Mouse (Mus musculus) ovary, postnatal 36 days (tissue): ENCODE measurements around the gene Fam129b.
A peak's percentile ranks its signal among the peaks of the same experiment; 100 is the strongest.

Experiments
- DNase-seq: peaks from one replicate; pipeline ENCODE4 v3.0.0; 2022; ENCODE audit warnings: low spot score, mixed read lengths

The Fam129b gene

DNA sequence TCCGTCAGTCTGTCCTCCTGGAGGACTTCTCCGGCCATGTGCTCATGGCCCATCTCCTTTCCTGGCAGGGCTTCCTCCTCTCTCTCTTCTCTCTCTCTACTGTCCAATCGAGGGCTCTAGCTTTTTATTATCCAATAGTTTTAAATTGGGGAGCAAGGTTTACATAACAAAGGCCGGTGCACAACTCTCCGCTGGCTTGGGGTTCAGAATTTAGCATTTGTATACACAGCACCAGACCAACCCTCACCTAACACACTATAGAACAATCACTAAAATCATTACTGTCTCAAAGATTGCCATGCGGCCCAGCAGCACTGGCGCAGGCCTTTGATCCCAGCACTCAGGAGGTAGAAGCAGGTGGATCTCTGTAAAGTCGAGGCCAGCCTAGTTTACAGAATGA lies 15.1 kb upstream of the Fam129b start:
- no peak for DNase-seq

DNA sequence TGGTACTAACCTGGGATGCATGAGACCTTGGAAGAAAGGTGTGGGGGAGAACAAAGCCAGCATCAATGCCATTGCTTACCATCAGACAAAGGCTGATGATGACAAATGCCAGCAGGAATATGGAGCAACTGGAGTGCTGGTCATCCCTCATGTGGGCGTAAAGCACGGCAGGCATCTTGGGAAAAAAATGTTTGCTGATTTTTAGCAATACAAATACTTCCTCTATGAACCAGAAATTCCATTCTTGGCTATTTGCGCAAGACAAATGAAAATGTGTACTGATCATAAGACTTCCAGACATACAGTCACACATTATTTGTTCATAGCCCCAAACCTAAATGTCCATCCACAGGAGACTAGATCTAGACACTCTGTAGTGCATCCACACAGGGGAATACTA lies 12.6 kb upstream of the Fam129b start:
- no peak for DNase-seq

DNA sequence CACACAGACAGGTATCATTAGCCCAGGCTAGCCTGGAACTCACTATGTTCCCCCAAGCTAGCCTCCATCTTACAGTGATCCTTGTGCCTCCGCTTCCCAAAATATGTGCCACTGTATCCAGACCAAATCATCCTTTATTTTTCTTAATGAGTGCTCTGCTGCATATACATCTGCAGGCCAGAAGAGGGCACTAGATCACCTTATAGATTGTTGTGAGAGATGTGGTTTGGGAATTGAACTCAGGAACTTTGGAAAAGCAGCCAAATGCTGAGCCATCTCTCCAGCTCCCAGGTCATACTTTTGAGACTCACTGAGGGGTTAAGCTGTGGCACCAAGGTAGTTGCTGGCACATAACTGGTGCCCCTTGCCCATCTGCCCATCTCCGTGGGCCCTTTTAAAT lies 11.2 kb upstream of the Fam129b start:
- DNase-seq, result no peak

DNA sequence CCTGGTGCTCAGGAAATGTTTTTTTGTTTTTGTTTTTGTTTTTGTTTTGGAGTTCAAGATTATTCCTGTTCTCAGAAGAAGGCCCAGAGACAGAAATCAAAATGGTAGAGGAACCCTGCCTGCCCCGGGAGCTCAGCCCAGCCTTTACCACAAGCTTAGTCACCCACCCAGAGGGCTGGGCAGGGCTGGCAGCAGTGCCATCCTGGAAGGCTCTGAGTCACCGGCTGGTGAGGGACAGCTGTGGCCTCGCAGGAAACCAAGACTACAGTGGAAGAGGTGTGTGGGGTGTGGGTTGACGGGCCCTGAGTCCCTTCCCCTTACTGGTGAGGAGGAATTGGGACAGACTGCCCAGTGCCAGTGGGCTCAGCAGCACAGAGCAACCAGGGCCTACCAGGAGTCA lies 8.6 kb upstream of the Fam129b start:
- no peak for DNase-seq

DNA sequence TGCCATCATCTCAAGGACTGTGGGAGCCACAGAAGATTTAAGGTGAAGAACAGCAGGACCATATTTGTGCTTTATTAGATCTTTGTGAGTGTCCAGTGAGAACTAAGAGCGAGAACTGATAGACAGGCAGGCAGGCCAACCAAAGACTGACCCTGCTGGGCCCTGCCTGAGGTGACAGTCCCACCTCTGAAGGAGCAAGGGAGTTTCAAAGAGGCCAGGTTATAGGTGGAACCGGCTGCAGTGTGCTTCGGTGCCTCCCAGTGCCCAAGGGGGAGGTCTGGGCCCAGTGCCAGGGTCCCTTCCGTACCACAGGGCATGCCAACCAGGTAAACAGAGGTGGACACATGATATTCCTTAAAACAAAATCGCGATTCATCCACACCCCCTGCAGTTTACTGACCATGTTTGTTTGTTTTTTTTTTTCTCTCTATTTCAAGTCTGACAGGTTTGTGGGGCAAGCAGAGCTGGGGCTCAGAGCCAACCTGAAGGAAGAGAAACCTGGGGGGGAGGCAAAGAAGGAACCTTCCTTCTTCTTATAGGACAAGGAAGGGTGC lies 6.1 kb upstream of the Fam129b start:
- DNase-seq, result no peak

DNA sequence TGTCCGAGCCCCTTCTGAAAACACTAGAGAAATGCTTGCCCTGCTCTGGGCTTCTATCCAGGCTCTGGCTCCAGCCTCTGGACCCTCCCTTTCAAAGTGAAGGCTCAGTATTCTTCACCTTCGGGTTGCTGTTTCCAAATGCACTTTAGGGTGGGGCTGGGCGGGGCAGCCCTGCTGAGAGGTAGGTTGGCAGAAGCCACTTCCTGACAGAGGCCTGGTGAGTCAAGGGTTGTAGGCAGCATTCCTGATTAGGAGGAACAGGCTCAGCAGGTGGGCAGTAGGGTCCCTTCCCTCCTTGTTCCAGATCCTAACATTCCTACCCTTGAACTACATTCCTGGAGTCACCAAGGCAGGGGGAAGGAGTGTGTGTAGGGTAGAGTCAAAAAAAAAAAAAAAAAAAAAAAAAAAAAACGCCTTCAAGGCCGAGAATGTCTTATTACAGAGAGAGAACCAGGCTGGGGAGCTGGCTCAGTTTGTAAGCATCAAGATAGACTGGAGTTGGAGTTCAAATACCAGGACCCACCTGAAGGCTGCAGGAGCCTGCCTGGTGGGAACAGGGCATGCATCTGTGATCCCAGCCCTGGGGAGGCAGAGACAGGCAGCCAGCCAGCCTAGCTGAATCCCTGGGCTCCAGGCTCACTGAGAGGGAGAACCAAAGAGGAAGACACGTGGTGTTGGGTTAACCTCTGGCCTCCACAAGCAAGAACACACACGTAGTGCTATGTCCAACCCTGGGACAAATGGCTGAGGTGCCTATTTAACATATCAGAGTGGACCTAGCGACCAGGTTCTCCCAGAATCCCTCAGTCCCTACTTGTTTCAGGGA lies 5.4 kb upstream of the Fam129b start:
- DNase-seq, result no peak

DNA sequence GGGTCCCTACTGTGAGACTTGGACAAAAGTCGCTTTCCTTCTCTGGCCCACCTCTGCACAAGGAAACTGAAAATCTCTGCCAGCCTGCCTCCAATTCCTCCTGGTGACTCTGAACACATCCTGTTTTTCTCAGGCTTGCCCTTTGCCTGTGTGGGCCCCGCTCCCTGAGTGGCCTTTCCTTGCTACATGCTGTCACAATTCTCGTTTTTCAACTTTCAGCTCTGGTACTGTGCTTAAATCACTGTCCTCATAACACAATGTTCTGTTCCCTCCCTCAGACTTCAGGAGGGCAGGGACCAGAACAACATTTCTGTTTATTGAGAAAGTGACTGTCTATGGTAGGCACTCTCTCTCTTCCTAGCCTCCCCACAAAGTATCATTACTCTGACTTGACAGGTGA lies 1.8 kb upstream of the Fam129b start:
- no peak for DNase-seq

DNA sequence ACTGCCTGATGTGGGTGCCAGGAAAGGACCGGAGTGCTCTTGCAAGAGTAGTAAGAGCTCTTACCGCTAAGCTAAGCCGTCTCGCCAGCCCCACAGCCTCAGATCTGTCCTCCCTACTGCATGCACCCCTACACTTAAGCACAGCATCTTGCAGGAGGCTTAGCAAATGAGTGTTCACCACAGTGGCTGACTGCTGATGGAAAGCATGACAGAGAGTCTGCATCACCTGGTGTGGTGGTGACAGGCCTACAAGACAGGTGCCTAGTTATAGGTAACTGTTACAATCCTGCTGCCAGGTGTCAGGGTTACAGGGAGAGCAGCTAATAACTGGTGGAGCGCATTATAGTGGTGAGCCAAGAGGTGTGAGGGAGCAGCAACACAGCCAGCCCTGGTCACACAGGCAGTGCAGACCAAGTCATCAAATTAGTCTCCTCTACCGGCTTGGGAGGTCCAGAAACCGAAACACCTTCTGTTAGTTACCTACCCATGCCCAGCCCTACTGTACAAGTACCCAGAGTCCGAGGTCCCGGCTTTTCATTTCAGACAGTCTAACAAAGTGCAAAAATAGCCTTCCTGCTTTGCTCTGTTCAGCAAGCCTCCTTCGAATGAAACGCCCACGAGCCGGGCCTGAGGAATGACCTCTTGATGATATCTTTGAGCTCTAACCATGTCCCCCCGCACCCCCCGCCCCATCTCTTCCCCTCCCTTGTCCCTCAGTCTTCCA lies 801 bp upstream of the Fam129b start:
- DNase-seq, result no peak

DNA sequence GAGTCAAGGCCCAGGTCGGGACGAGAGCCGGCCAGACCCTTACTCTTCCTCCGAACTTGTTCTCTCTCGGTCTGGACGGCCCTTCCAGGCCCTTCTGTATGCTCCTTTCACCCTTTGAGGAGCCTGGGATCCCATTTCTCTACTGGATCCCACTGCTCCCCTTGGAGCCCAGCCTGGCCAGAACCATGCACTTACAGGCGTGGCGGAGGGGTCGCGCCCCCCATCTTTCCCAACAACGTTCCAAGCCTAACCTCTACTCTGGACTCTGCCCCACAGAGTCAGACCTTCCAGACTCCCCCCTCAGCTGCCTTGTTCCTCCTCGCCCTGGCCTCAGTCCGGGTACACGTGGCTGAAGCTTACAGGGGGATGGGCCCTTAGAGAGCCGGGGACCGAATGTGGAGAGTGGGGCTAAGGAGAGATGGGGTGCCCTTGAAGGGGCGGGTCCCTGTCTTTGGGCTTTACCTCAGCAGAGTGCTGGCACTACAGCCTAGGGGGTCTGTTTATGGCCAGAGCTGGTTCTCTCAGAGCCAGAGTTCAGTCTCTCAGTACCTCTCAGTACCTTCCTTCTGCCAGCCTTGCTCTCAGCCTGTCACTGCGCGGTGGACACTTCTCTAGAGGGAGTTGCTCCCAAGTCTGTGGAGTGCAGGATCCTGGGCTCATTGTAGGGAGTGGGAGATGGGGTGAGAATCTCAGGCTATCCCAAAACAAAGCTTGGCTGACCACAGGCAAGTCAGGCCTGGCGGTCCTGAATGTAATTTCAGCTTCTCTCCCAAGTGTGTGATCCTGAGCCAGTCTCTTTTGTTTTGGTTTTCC lies 782 bp downstream of the Fam129b start:
- DNase-seq, result no peak

DNA sequence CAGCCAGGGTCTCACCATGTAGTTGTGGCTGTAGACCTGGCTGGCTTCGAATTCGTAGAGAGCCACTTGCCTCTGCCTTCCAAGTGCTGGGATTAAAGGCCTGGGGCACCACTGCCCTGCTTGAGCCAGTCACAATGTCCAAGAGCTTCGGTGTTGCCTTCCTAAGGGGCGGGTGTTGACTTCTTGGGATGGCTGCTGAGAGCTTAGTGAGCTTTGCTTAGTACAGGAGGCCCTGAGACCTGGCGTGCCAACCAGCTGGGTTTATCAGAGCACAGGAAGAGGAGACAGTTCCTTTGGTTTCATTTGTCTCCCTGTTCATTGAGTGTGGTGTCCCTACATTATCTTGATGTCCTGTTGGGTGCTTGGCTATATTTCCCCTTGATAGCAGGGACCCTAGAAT lies 1.4 kb downstream of the Fam129b start:
- no peak for DNase-seq

DNA sequence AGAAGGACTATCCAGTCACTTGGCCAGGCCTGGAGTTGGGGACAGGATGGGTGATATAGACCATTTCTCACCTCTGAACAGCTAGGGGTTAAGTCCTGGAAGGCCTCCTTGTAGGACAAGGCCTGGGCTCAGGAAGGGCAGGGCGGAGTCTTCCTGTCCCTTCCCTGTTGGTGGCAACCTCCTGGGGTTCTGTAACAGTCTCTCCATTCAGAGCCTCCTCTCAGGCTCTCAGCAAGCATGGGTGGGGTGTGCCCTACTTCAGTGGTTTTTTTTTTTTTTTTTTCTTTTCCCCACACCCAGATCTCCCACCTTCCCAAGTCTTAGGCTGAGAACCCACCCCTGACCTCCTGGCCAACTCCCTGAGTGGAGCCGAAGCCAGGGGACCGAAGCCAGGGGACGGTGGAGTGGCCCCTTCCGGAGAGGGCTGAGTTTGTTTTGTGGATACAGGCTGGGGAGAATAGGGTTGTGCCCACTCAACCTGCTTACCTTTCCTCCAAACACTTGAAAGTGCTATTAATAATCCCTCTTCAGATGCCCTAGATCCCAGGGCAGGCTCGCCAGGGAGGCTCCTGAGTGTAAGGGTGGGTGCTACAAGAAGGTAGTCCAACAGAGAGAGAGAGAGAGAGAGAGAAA lies 2.0 kb downstream of the Fam129b start:
- no peak for DNase-seq

DNA sequence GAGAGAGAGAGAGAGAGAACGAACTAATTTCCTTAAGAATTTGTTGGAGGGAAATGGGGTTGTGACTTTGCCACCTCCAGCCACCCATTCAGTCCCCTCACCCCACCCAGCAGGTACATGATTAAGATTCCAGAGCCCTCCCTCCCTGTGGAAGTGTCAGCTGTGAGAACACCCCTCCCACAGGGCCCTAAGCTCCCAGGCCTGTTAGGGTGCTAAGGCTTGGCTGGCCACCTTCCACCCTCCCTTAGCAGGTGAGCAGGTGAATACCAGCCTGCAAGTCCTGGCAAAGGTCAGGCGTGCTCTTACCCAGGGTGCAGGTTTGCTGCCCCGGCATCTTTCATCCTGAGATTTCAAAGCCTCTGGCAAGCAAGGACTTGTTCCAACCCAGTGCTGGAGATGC lies 2.5 kb downstream of the Fam129b start:
- DNase-seq, result no peak

DNA sequence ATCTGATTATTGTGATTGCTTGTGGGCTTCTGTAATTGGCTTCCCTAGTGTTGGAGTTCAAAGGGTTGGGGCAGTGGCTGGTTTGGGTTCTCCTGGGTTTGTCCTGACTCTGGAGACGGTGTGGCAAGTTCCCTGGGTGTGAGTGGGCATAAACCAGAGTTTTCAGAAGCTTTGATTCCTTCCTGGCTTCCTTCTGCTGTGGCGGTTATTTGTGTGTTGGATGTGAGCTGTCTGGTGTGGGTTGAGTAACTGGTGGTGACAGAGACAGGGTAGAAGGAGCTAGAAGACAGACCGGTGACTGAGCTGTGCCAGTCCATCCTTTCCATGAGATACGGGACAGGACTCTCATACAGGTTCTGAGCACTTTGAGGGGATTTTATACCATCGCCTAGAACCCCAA lies 3.7 kb downstream of the Fam129b start:
- DNase-seq, result no peak

DNA sequence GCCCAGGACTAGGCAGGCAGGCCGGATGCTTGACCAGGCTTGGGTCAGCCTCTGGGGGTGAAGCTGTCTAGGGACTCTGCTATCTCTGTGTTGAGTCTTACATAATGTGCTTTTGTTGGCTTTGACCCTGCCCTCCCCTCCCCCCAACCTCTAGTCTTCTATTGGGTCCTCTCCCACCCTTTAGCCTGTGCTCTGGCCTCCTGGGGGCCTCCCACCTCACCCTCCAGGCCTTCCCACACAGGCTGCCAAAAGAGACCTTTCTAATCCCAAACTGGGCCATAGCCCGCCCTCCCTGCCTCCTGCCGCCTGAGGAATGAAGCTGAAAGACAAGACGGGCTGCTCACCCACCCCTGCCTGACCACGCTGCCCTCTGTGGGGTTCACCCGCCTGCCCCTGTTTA lies 5.1 kb downstream of the Fam129b start:
- DNase-seq, result no peak

DNA sequence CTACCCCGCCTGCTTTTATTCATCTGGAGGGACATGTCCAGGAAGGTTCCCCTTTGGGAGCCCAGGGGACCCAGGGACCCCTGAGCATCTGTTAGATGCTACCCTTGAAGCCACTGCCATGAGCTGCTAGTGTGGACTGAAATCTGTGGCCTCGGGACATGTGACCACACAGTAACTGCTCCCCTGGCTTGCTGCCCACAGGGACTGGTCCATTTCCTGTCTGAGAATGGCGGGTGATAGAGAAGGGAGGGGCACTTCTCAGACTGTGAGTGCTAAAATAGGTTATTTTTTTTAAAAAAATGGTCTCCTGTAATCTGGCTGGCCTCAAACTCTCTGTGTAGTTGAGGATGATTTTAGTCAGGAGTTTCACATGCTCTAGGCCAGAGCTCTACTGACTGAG lies 5.8 kb downstream of the Fam129b start:
- DNase-seq, result peak; percentile 63

DNA sequence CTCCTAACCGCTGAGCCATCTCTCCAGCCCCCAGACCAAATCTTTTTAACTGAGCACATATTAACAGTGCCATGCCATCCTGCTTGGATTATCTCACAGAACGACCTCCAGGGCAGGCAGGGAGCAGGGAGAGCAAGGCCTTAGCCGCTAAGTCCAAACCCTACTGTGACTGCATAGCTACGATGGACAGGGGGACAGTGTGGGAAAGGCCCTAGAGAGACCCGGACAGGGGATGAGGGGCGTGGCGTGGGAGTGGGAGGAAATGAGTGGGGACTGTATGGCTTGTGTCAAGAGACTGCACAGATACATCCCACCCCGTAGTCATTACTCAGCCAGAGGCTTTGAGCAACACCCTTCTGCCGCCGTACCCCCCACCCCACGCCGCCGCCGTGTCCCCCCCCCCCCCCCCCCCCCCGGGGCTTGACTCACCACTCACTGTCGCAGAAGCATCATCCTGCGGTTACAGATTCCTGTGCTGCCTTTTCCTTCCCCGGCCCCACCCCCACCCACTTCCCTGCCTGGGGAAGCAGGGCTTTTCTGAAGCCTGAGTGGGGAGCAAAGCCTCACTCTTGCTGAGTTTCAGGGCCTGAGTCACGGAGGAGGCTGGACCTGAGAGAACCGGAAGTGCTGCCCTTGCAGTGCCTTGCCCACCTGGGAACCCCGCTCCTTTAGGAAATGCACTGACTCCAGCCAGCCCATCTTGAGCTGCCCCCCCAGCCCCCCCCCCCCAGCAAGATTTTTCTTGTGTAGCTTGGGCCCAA lies 6.5 kb downstream of the Fam129b start:
- no peak for DNase-seq

DNA sequence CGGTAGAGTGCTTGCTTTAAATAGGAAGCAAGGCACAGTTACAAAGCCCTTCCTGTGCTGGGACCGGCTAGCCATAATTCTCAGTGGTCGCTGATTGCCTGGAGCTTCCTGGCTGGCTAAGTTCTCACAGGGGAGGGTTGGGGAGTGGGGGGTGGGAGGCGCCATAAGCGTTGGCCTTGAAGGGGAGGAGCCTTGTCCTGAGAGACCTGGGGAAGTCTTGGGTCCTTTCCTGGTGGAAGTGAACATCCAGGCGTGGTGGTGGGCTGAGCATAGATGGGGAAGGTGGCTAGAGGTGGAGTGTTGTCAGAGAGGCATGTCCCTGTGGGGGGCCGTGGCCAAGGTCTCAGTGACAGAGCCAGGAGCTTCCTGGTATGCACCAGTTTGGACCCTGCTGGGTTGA lies 8.8 kb downstream of the Fam129b start:
- DNase-seq, result no peak

DNA sequence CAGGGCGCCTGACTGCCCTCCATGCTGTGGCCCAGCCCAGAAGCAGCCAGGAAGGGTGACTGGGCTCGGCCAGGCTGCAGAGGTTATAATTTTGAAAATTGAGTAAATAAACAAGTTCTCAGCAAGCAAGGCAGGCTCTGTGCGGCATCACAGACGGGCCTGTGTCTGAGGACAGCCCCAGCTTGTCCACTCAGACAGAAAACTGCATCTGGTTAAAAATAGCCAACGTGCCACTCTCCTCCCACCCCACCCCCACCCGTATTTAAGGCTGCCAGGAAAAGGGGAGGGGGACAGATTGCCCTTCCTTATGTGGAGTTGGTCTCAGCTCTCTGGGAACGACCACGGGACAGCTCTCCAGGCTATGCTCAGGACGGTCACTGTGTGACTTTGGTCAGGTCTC lies 12.1 kb downstream of the Fam129b start:
- DNase-seq, result no peak

DNA sequence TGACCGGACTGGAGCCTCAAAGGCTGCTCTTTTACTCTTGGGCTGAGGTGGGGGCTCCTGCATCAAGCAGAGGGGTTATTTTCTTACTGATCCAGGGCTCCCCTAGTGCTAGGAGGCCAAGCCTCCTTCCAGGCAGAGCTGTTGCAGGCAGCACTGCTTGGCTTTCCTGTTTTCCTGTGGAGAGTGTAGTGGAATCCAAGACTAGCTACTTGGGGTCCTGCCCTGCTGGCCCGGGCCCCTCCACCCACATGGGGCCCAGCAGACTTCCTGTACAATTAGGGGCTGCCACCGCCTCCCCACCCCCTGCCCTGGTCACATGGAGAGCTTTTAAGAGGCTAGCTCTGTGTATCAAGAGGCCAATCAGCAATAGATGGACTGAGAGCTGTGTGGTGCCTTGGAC lies 12.6 kb downstream of the Fam129b start:
- DNase-seq, result no peak

DNA sequence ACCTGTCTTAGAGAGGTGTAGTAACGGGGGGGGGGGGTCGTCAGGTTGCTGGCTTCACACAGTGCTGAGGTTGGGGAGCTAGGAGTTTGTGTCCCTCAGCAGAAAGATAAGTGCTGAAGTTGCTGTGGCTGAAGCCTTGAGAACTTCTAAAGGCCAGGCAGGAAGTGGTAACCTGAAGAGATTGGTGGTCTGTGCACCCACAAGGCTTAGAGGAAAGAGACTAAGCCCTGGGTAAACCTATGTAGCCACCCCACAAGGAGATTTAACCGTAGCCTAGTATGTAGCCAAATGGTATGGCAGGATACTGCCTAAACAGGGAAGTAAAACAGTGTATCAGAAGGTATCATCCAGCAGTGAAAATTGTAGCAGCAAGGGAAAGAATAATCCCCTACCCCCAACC lies 14.4 kb downstream of the Fam129b start:
- no peak for DNase-seq

DNA sequence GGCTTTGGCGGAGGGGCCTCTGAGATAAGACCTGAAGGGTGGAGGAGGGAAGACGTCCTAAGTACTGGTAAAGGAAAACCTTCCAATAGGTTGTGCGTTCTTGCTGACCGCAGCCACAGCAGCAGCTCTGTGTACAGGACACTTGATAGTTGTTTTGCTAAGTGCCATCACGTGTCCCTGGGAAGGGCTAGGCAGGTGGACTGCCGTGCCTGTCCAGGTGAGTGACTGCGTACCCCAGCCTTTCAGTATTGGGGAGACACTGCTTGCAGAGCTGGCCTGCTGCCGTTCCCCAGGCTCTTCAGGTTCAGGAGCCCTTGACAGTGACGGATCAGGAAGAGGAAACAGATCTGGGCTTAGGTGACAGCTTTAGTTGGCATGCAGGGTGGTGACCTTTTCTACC lies 15.4 kb downstream of the Fam129b start:
- no peak for DNase-seq
